Mouse (Mus musculus) hindbrain, embryonic 10.5 days (tissue): ENCODE data around the gene Mrpl10. TPM values are rescaled to one million over a fixed set of nuclear protein-coding genes. Genes with fewer than 3 reads are reported as not detected.

Source experiments
- DNase-seq: peaks from one replicate; pipeline ENCODE4 v3.0.0-alpha.2; 2017; ENCODE audit warnings: low spot score
- H3K27ac ChIP-seq: fragments of 300-500 bp; sonication (generic); 2 replicates; pipeline ENCODE4 v1.5.1; 2016; ENCODE audit warnings: mild to moderate bottlenecking, moderate library complexity
- H3K27me3 ChIP-seq: fragments of 300-500 bp; sonication (generic); 2 replicates; pipeline ENCODE4 v1.6.1; 2016; ENCODE audit warnings: mild to moderate bottlenecking; ENCODE audit not compliant: poor library complexity, insufficient read depth, severe bottlenecking
- H3K36me3 ChIP-seq: fragments of 300-500 bp; sonication (generic); 2 replicates; pipeline ENCODE4 v1.6.1; 2016; ENCODE audit warnings: mild to moderate bottlenecking, moderate library complexity
- H3K4me1 ChIP-seq: fragments of 300-500 bp; sonication (generic); replicated peaks from 2 replicates; pipeline ENCODE4 v1.6.1; 2016; ENCODE audit warnings: mild to moderate bottlenecking
- H3K4me3 ChIP-seq: fragments of 300-500 bp; sonication (generic); 2 replicates; pipeline ENCODE4 v1.5.1; 2016; ENCODE audit warnings: mild to moderate bottlenecking, moderate library complexity
- H3K9me3 ChIP-seq: fragments of 300-500 bp; sonication (generic); 2 replicates; pipeline ENCODE4 v1.6.1; 2016; ENCODE audit warnings: mild to moderate bottlenecking, moderate library complexity
- WGBS: fragments of 180-500 bp; shearing (Covaris S2); methylation state at CpG from one replicate; pipeline ENCODE4 v1.1.7; 2016; 5-methylcytosine and 5-hydroxymethylcytosine counted together
- polyA plus RNA-seq: library from polyadenylated mRNA; unstranded; fragments of >200 nt; fragmentation: Nextera tagmentation; extraction: Ambion mirVana; gene quantifications from 2 replicates; pipeline ENCODE4 v1.2.1, GENCODE M21; 2016

Mrpl10 gene
- polyA plus RNA-seq, 1 experiment from 2014 or later = 78.9 TPM

DNA sequence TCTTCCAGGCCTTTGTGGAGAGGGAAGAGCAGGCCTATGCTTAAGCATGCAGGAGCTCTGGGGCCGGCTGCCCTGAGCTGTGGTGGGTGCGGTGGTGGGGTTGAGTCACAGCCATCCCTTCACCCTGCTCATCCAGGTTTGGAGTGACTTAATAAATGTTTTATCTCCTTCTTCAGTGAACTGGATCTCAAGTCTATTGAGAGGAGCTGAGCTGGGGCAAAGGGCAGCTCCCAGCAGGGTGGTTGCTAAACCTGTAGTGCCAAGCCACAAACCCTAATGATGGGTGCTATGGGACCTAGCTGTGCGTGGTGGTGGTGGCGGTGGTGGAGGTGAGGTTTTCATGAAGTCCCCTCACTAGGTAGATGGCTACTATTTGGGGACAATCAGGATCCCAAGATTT is 7.6 kb upstream of the Mrpl10 start:
- Histone ChIP-seq H3K36me3 (peaks cover 25% of the 10 kb centered on the region), H3K4me3 (no peak overlapping the region), H3K27me3 (no peaks in the 10 kb centered on the region), H3K4me1 (peaks cover 18% of the 10 kb centered on the region), H3K9me3 (no peaks in the 10 kb centered on the region), H3K27ac (no peak overlapping the region)
- DNase-seq = no peak
- 87% methylated on average over 4 of the region's 4 CpGs for WGBS

DNA sequence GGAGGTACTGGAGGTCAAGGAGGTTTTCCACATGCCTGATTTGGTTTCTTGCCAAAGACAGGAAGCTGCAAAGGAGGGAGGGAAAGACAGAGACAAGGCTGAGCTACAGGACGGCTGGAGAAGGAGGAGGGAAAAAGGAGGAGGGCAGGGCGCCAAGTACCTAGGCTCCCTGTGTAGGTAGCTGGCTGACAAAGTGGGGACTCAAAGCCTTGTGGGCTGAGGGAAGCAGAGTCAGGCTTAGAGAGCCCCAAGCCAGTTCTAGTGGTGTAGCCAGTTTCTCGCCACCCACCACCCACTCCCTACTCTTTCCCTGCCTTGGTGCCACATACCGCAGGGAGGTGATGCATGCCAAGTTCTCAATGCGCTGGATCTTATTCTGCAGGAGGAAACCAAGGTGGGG is 5.2 kb upstream of the Mrpl10 start:
- DNase-seq = no peak
- no peaks in the 10 kb centered on the region for H3K9me3 ChIP-seq
- 80% methylated on average over 5 of the region's 5 CpGs for WGBS
- peaks cover 5% of the 10 kb centered on the region; the same call in 1 of the 2 replicates for H3K4me1 ChIP-seq
- no peak overlapping the region for H3K4me3 ChIP-seq
- H3K36me3 ChIP-seq = peaks cover 25% of the 10 kb centered on the region
- no peaks in the 10 kb centered on the region for H3K27me3 ChIP-seq
- H3K27ac ChIP-seq = no peak overlapping the region

DNA sequence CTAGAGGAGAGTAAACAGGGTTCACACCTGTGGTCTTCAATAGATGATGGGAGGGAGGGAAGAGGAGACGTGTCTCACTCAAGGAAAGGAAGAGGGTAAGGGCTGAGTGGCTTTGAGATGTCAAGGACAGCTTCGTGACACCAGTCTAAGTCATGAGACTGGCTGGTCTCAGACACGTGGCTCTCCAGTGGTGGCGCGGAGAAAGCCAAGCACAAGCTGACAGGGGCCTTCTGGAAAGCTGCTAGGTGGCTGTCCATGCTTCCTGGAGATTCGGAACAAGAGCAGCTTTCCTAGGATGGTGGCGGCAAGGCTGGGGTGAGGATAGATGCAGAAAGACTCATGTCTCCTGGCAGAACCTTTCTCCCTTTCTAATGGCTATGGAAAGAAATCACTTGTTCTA is 2.5 kb upstream of the Mrpl10 start:
- Histone ChIP-seq H3K4me1 (peaks cover 16% of the 10 kb centered on the region), H3K27me3 (no peaks in the 10 kb centered on the region), H3K27ac (no peak overlapping the region), H3K36me3 (peaks cover 15% of the 10 kb centered on the region), H3K4me3 (no peak overlapping the region), H3K9me3 (no peaks in the 10 kb centered on the region)
- DNase-seq = no peak
- 64% methylated on average over 7 of the region's 7 CpGs for WGBS

DNA sequence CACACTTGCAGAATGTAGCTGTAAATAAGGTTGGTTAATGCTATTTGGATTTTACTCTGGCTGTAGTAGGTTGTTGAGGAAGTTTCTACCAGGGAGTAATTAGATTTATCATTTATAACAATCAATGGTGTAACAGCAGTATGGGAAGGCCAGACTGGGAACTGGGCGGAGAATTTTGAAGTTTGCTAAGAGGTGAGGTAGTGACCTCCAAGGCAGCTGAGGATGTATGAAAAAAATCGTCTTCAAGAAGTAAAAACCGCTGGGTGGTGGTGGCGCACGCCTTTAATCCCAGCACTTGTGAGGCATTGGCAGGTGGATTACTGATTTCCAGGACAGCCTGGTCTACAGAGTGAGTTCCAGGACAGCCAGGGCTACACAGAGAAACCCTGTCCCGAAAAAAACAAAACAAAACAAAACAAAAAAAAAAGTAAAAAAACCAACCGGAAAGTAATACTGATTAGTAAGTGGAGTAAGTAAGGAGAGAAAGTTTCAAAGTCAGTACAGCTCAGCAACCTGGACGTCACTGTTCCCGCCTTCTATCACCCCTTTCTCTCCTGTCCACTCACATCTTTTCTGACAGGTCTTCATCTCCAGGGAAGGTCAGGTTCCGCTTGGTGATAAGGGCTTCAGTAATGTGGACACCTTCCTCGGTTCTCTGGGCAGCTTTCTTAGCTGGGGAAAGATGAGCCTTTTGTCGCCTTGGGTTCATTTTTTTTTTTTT is 899 bp upstream of the Mrpl10 start:
- H3K36me3 ChIP-seq = peaks cover 25% of the 10 kb centered on the region

DNA sequence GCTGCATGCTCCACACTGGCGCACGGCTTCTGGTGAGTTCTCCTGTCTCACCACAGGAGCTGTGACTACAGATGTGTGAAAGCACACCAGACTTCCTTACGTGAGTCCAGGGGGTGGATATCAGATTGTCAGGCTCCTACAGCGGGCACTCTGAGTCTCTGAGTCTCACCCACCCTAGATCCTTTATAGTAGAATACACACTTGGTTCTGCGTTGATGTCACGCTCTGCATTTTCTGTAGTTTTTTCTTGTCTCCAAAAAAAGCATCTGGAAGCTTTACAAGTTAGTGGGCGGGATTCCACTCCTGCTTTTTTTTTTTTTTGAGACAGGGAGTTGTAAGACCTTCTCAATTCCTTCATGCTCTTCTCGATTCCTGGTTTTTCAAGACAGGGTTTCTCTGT is 3.5 kb downstream of the Mrpl10 start:
- WGBS = 95% methylated on average over 8 of the region's 8 CpGs
- H3K27ac ChIP-seq = no peak overlapping the region
- H3K27me3 ChIP-seq = no peaks in the 10 kb centered on the region
- H3K36me3 ChIP-seq = peaks cover 58% of the 10 kb centered on the region
- peaks cover 2% of the 10 kb centered on the region; the same call in 1 of the 2 replicates for H3K9me3 ChIP-seq
- no peak overlapping the region for H3K4me3 ChIP-seq
- no peak for DNase-seq
- peaks cover 20% of the 10 kb centered on the region for H3K4me1 ChIP-seq

More for the DNA sequence above, 899 bp upstream of the Mrpl10 start:
- WGBS = 53% methylated on average over 12 of the region's 12 CpGs
- peaks cover 16% of the 10 kb centered on the region for H3K4me1 ChIP-seq
- H3K4me3 ChIP-seq = peak overlapping the region; percentile 87
- peak overlapping the region; percentile 92; the same call in 1 of the 2 replicates for H3K27ac ChIP-seq
- no peak for DNase-seq
- H3K27me3 ChIP-seq = no peaks in the 10 kb centered on the region
- no peaks in the 10 kb centered on the region for H3K9me3 ChIP-seq

DNA sequence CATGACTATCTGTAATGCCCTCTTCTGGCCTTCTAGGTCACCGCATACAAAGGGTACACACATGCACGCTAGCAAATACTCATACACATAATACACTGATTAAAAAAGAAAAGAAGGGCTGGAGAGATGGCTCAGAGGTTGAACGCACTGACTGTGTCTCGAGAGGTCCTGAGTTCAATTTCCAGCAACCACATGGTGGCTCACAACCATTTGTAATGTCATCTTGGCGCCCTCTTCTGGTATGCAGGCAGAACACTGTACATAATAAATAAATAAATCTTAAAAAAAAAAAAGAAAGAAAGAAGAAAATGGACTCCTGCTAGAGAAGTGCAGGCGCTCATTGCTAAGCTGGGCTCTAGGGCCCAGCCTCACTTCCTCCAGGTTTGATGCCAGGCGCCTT is 4.5 kb downstream of the Mrpl10 start:
- Histone ChIP-seq H3K36me3 (peaks cover 58% of the 10 kb centered on the region), H3K4me3 (no peak overlapping the region), H3K4me1 (peaks cover 26% of the 10 kb centered on the region), H3K9me3 (peaks cover 2% of the 10 kb centered on the region; the same call in 1 of the 2 replicates), H3K27me3 (no peaks in the 10 kb centered on the region), H3K27ac (no peak overlapping the region)
- no peak for DNase-seq
- 81% methylated on average over 7 of the region's 7 CpGs for WGBS

DNA sequence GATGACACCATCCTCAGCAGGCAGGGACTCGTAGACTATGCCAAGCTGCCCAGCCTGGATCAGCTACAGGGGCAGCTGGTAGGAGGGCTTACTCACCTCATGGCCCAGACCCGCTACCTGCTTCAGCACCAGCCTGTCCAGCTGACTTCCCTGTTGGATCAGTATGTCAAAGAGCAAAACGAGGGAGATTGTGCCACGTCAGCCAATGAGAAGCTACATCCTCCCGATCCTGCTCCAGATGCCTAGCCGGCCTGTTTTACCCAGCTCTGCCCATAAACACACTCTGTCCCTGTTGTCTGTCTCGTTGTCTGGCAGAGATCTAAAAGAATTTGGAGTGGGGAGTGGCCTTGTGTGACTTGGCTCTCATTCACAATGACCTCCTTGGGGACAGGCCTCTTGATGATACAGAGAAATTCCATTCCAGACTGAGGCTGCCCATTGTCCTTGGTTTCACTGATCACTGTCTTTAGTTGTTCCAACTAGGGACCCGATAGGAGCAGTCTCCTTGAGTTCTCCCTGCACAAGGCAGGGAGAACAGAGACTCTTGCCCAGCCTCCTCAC is 6.8 kb downstream of the Mrpl10 start:
- Histone ChIP-seq H3K4me3 (no peak overlapping the region), H3K27ac (no peak overlapping the region), H3K4me1 (peaks cover 31% of the 10 kb centered on the region), H3K36me3 (peaks cover 65% of the 10 kb centered on the region), H3K9me3 (peaks cover 2% of the 10 kb centered on the region; the same call in 1 of the 2 replicates), H3K27me3 (no peaks in the 10 kb centered on the region)
- no peak for DNase-seq
- WGBS = 86% methylated on average over 8 of the region's 8 CpGs

DNA sequence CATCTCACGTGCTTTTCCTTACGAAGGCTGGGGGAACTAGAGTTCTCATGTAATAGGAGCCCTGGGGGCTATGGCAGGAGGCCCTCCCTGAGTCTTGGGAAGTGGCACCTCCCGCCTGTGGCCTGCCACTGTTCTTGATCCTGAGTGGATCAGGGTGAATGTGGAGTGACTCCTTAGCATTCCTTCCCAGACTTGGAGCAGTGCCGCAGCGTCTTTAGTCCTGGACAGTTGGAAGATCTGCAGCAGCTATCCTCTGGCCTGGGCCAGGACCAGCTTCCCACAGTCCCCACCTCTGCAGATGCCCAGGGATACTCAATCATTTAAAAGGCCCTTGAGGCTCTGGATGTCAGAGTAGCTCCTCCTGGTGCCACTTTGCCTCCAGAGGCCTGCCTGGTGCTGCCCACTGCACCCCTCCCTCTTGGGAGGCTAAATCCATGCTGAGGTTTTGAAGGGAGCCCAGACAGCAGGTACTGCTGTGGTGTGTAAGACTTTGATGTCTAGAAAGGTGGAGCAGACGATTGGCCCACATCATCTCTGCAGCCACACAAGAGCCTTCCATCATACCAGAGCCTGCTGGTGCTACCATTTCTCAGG is 8.2 kb downstream of the Mrpl10 start:
- no peak for DNase-seq
- Histone ChIP-seq H3K27ac (no peak overlapping the region), H3K27me3 (no peaks in the 10 kb centered on the region), H3K4me1 (peaks cover 31% of the 10 kb centered on the region), H3K9me3 (peaks cover 2% of the 10 kb centered on the region; the same call in 1 of the 2 replicates), H3K36me3 (peaks cover 65% of the 10 kb centered on the region), H3K4me3 (no peak overlapping the region)
- WGBS = 74% methylated on average over 6 of the region's 6 CpGs

DNA sequence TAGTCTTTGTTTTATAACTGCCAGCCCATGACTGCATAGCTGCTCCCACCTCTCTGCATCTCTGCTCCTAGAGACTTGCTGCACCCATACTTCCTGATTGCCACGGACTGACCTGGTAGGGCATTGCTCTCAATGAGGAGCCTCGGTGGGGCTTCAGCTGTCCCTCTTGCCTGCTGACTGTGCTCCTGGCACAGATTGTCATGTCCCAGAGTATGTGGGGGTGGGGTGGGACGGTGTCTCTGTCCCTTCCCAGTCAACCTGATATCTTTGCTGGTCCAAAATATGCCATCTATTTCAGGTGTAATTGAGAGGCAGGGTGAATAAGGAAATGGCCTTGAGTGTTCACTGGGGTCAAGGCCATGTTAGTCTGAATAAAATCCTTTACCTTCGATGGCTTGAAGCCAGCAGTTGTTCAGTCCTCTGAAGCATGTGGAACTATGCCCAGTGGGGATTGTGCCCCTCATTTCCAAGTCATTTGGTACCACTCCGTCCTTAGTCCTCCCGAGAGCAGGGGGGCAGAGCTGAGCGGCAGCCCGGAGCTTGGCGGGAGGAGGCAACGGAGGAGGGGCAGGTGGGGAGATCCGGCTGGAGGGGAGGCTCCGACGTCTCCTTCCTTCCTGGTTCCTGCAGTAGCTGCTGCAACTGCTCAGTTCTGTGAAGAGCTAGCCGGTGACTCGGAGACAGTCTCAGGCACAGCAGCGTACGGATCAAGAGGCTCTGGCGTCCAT is 9.0 kb downstream of the Mrpl10 start, which contains the start of gene Osbpl7:
TSS of gene Osbpl7 (plus strand) at position 413 of the 728 bp plus-strand sequence.
- DNase-seq = peak; percentile 72
- peak within 1 kb of the TSS; percentile 86 for H3K27ac ChIP-seq
- H3K9me3 ChIP-seq = peaks cover 2% of the 10 kb centered on the region; the same call in 1 of the 2 replicates
- no peaks in the 10 kb centered on the region for H3K27me3 ChIP-seq
- H3K4me3 ChIP-seq = peak within 1 kb of the TSS; percentile 77
- peaks cover 65% of the 10 kb centered on the region for H3K36me3 ChIP-seq
- 8% methylated on average over 18 of the region's 18 CpGs for WGBS
- peaks cover 31% of the 10 kb centered on the region for H3K4me1 ChIP-seq

DNA sequence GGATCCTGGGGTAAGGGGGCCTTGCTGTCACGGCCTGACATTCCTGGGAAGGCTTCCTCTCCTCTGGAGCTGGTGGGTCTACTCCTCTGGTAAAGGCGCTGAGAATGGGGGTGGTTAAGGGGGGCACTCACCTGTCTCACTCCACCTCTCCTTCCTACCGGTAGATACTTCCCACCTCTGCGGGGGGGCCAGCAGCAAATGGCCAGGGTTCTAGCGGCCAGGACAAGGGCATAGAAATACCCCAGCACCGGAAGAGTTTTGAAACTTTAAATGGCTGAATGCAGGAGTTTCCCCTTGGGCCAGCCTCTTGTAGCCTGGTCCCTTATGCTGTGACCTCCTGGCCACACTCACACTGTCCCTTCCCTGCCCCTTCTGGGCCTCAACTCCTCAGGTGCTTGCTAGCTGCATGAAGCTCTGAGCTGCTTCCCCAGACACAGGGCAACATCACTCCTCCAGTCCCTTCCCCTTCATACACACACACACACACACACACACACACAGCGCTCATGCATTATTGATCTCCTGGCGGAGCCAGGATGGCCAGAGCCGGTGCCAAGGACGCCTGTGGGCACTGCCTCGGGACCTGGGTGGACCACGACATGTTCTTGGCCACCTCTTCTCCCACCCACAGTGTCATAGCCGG is 9.7 kb downstream of the Mrpl10 start:
- Histone ChIP-seq H3K27ac (peak overlapping the region; percentile 86), H3K4me1 (peaks cover 31% of the 10 kb centered on the region), H3K27me3 (no peaks in the 10 kb centered on the region), H3K9me3 (no peaks in the 10 kb centered on the region), H3K36me3 (peaks cover 65% of the 10 kb centered on the region), H3K4me3 (peak overlapping the region; percentile 77)
- no peak for DNase-seq
- whole genome bisulfite sequencing = 33% methylated on average over 13 of the region's 13 CpGs

DNA sequence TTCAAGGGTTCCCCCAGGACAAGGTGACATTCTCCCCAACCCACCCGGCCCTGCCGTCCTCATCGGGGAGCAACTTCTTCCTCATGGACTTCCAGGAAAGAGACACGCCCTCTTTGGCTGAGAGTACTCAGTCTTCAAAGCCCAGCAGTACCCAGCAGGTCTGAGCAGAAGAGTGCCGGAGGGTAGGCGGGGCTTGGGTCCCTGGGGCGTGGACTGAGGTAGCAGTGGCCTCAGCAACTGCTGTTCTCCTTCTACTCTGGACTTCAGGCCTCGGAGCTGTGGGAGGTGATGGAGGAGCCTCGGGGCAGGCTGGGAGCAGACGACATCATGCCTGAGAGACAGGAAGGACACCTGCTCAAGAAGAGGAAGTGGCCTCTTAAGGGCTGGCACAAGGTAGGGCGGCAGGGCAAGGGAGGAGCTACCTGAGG is 10.9 kb downstream of the Mrpl10 start:
- 34% methylated on average over 11 of the region's 11 CpGs for WGBS
- Histone ChIP-seq H3K4me3 (peak overlapping the region; percentile 77; the same call in 1 of the 2 replicates), H3K9me3 (no peaks in the 10 kb centered on the region), H3K27ac (no peak overlapping the region), H3K4me1 (peaks cover 31% of the 10 kb centered on the region), H3K36me3 (peaks cover 69% of the 10 kb centered on the region), H3K27me3 (no peaks in the 10 kb centered on the region)
- no peak for DNase-seq

DNA sequence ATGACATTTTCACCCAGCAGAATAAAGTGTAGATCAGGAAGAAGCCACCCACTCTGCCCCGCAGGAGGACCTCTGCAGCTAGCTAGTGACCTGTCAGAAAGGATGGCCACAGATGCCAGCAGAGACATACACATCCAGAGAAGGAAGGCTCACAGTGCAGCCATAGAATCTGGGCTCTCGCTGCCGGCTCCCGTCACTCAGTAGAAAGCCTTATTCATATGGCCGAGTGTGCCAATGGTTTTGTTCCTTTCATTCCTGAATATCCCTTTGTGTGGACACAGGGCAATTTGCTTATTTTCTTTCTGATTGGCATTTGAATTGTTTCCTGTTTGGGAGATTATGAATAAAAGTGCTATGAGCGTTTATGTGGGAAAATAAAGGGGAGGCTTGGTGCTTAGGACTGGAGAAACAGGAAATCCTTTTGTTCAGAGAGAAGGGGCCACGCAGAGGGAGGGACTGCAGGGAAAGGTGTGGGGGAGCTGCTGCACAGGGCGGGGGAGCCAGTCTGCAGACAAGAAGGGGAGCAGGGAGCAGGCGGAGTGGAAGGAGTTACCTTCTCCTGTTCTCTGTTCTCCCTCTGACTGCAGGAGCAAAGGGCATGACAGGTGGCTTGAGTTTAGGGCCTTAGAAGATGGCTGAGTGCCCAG is 22.0 kb downstream of the Mrpl10 start:
- H3K27me3 ChIP-seq = no peaks in the 10 kb centered on the region
- WGBS = 48% methylated on average over 9 of the region's 9 CpGs
- H3K36me3 ChIP-seq = peaks cover 78% of the 10 kb centered on the region
- DNase-seq = peak; percentile 17
- no peak overlapping the region for H3K4me3 ChIP-seq
- H3K9me3 ChIP-seq = no peaks in the 10 kb centered on the region
- H3K27ac ChIP-seq = peak overlapping the region; percentile 54
- peaks cover 24% of the 10 kb centered on the region for H3K4me1 ChIP-seq
